Mouse (Mus musculus) hindbrain, embryonic 13.5 days (tissue): ENCODE data around the gene Ormdl2. TPM values are rescaled to one million over a fixed set of nuclear protein-coding genes. Genes with fewer than 3 reads are reported as not detected.

Experiments used
- ATAC-seq: fragments of 200-750 bp; cut with Nextera tagmentation; 2 replicates; pipeline ENCODE4 v1.8.0; 2017; ENCODE audit warnings: moderate TSS enrichment; ENCODE audit not compliant: low FRiP score
- H3K27ac ChIP-seq: fragments of 300-500 bp; sonication (generic); 2 replicates; pipeline ENCODE4 v1.5.1; 2015; ENCODE audit warnings: inconsistent platforms, mild to moderate bottlenecking, moderate library complexity
- H3K27me3 ChIP-seq: fragments of 300-500 bp; sonication (generic); 2 replicates; pipeline ENCODE4 v1.6.1; 2015; ENCODE audit warnings: mild to moderate bottlenecking, inconsistent platforms
- H3K36me3 ChIP-seq: fragments of 300-500 bp; sonication (generic); 2 replicates; pipeline ENCODE4 v1.6.1; 2015; ENCODE audit warnings: mild to moderate bottlenecking, inconsistent platforms
- H3K4me1 ChIP-seq: fragments of 300-500 bp; sonication (generic); replicated peaks from 2 replicates; pipeline ENCODE4 v1.6.1; 2015; ENCODE audit warnings: inconsistent platforms
- H3K4me2 ChIP-seq: fragments of 300-500 bp; sonication (generic); 2 replicates; pipeline ENCODE4 v1.6.1; 2015; ENCODE audit warnings: inconsistent platforms, mild to moderate bottlenecking, moderate library complexity
- H3K4me3 ChIP-seq: fragments of 300-500 bp; sonication (generic); 2 replicates; pipeline ENCODE4 v1.5.1; 2015; ENCODE audit warnings: mild to moderate bottlenecking, inconsistent platforms
- H3K9ac ChIP-seq: fragments of 300-500 bp; sonication (generic); 2 replicates; pipeline ENCODE4 v1.6.1; 2015; ENCODE audit warnings: mild to moderate bottlenecking, inconsistent platforms
- H3K9me3 ChIP-seq: fragments of 300-500 bp; sonication (generic); 2 replicates; pipeline ENCODE4 v1.6.1; 2016; ENCODE audit warnings: inconsistent platforms
- WGBS: fragments of 180-500 bp; shearing (Covaris S2); methylation state at CpG from one replicate; pipeline ENCODE4 v1.1.7; 2015; 5-methylcytosine and 5-hydroxymethylcytosine counted together
- polyA plus RNA-seq: library from polyadenylated mRNA; unstranded; fragments of >200 nt; fragmentation: Nextera tagmentation; extraction: Ambion mirVana; gene quantifications from 2 replicates; pipeline ENCODE4 v1.2.1, GENCODE M21; 2015

Ormdl2 gene
- 30.2 and 34.4 TPM in 2 replicates for polyA plus RNA-seq

DNA sequence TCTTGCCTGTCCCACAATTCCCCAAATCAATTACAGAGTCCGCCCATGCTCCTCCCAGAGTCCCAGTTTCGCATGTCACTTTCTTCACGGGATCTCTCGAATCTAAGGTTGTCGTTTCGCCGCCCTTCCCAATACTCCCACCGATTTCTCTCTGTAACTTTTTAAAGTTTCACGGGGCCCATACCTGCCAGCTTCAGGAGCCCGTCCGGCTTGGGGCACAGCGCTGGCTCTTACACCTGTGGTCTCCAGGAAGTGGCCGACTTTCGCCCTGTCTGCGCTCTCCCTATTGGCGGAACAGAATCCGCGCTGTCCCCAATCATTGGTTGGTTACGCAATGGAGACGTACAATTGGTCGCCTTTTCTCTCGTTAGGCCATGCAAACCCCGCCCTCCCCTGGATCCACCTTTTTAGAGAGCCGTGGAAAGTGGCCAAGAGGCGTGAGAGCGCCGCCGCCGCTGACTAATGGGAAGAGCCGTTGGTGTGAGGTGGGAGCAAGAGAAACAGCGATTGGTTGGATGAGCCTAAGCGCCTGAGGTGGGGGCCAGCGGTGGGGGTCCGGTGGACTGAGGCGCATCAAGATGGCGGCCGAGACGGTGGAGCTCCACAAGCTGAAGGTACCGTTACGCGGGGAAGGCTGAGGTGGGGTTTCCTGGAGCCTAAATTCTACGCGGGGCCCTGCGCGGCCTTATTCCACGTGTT lies at the start of gene Ormdl2:
Gene Ormdl2, minus strand, starts transcription at position 288 of the 699 bp plus-strand sequence.
- Histone ChIP-seq H3K27me3 (no peaks in the 10 kb centered on the region), H3K9me3 (no peaks in the 10 kb centered on the region), H3K36me3 (peaks cover 36% of the 10 kb centered on the region), H3K4me1 (peaks cover 17% of the 10 kb centered on the region), H3K4me2 (peak within 1 kb of the TSS; percentile 85), H3K9ac (peak within 1 kb of the TSS; percentile 86), H3K4me3 (peak within 1 kb of the TSS; percentile 92), H3K27ac (peak within 1 kb of the TSS; percentile 77)
- WGBS: under 1% methylated on average over 46 of the region's 46 CpGs
- ATAC-seq: peak; percentile 100

DNA sequence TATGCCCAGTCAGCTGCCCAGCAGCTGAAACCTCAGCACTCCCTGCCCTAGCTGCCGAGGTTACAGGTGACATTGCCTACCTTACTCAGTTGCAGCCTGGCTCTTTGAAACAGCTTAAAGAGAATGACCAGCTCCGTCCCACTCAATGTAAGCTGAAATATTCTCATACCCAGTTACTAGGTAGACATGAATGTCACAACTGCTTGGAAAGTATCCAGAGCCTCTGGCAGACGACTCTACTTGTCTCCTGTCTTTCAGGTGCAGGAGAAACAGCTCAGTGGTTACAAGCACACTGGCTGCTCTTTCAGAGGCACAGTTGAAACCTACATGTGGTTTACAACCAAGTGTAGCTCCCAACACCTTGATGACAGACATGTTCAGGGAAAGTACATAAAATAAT lies 48.9 kb upstream of the Ormdl2 start:
- Histone ChIP-seq H3K9me3 (no peaks in the 10 kb centered on the region), H3K4me3 (no peak overlapping the region), H3K27me3 (no peaks in the 10 kb centered on the region), H3K4me1 (no peaks in the 10 kb centered on the region), H3K36me3 (peaks cover 44% of the 10 kb centered on the region), H3K9ac (no peak overlapping the region), H3K4me2 (no peak overlapping the region), H3K27ac (no peak overlapping the region)
- 88% methylated on average over 3 of the region's 3 CpGs for WGBS
- no peak for ATAC-seq

DNA sequence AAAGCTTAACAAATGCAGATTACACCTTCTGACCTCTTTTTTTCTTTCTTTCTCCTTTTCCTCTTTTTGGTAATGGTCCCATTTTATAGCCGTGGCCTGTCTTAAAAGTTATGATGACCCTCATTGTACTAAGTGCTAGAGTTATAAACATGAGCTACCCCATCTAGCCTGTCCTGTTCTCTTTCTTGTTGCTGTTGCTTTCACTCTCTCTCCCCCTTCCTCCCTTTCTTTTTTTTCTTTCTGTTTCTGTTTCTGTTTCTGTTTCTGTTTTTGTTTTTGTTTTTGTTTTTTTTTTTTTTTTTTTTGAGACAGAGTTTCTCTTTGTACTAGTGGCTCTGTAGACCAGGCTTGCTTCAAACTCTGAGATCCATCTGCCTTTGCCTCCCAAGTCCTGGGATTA lies 45.1 kb upstream of the Ormdl2 start:
- no peak for ATAC-seq
- WGBS: 91% methylated on average over 1 of the region's 1 CpGs
- no peaks in the 10 kb centered on the region for H3K4me1 ChIP-seq

DNA sequence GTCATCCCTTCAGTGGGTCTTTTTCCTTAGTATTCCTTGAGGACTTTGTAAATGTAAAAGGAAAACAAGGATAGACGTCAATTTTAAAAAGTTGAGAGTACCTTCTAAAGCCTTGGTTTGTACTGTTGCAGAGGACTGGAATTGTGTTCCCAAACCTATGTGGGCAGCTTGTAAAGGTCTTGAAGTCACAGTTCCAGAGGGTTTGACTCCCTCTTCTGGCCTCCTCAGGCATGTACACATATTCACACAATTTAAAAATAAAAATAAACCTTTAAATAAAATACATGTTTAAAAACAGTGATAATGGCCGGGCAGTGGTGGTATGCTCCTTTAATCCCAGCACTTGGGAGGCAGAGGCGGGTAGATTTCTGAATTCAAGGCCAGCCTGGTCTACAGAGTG lies 44.6 kb upstream of the Ormdl2 start:
- no peaks in the 10 kb centered on the region for H3K27me3 ChIP-seq
- ATAC-seq: no peak
- 88% methylated on average over 3 of the region's 3 CpGs for WGBS
- H3K9ac ChIP-seq: no peak overlapping the region
- H3K4me3 ChIP-seq: no peak overlapping the region
- no peak overlapping the region for H3K4me2 ChIP-seq
- H3K4me1 ChIP-seq: no peaks in the 10 kb centered on the region
- H3K36me3 ChIP-seq: peaks cover 19% of the 10 kb centered on the region
- no peak overlapping the region for H3K27ac ChIP-seq
- no peaks in the 10 kb centered on the region for H3K9me3 ChIP-seq

More for the DNA sequence above, 45.1 kb upstream of the Ormdl2 start:
- Histone ChIP-seq H3K27ac (no peak overlapping the region), H3K9me3 (no peaks in the 10 kb centered on the region), H3K4me3 (no peak overlapping the region), H3K9ac (no peak overlapping the region), H3K36me3 (peaks cover 23% of the 10 kb centered on the region), H3K4me2 (no peak overlapping the region), H3K27me3 (no peaks in the 10 kb centered on the region)

DNA sequence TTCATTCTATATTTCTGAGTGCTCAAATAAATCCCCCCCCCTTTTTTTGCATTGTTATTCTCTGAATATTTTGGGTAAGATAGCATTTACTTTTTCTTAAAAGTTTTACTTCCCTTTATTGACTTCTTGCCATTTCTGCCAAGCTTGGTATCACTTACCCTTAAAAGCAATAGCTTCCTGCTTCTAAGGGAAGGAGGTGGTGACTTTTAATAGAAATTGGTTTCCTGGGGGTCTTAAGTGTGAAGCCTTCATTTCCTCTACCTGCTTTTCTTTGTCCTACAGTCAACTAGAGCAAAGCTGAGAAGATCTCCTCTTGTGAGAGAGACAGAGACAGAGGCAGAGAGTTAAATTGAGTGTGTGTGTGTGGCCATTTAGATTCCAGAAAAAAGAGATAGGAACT lies 39.7 kb upstream of the Ormdl2 start:
- no peak overlapping the region for H3K4me3 ChIP-seq
- H3K27me3 ChIP-seq: no peaks in the 10 kb centered on the region
- no peaks in the 10 kb centered on the region for H3K9me3 ChIP-seq
- no peak overlapping the region for H3K27ac ChIP-seq
- H3K4me1 ChIP-seq: no peaks in the 10 kb centered on the region
- H3K9ac ChIP-seq: no peak overlapping the region
- ATAC-seq: no peak
- H3K4me2 ChIP-seq: no peak overlapping the region
- H3K36me3 ChIP-seq: peaks cover 34% of the 10 kb centered on the region

DNA sequence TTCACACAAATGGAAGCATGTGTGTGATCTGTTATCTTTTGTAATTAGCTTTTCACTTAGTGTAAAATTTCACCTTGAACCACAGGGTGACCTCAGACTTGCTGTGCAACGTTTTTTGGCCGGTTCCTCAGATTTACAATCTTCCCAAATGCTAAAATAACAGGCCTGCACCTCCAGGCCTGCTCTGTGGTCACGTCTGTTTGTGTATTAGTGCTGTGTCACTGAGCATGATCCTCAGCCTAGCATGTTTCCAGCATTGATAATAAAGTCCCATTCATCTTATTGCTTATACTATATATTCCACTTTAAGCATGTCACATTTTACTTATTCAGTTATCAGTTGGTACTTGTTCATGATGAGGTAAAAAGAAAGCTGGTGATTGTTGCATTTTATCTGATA lies 28.9 kb upstream of the Ormdl2 start:
- no peaks in the 10 kb centered on the region for H3K9me3 ChIP-seq
- no peak for ATAC-seq
- no peak overlapping the region for H3K27ac ChIP-seq
- no peaks in the 10 kb centered on the region for H3K27me3 ChIP-seq
- H3K4me3 ChIP-seq: no peak overlapping the region
- no peak overlapping the region for H3K9ac ChIP-seq
- peaks cover 48% of the 10 kb centered on the region for H3K36me3 ChIP-seq
- no peaks in the 10 kb centered on the region for H3K4me1 ChIP-seq
- H3K4me2 ChIP-seq: no peak overlapping the region
- 72% methylated on average over 3 of the region's 3 CpGs for WGBS

DNA sequence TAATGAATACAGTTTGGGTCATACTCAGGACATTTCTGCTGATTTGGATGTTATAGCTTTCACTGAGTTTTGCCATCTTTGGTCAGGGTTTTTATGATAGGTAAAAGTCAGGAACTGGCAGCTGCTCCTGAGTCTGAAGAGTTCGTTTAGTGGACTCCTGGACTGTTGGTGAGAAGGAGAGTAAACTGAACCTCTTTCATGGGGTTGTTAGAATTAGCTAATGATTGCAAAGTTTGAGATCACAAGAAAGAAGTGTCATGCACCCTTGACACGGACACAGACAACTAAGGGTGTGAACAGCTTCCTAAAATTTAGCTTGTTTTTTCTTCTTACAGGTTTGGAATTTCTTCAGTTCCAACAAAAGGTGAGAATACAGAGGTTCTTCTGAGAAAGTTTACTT lies 27.0 kb upstream of the Ormdl2 start:
- no peaks in the 10 kb centered on the region for H3K27me3 ChIP-seq
- H3K27ac ChIP-seq: no peak overlapping the region
- no peak overlapping the region for H3K4me3 ChIP-seq
- ATAC-seq: no peak
- no peak overlapping the region for H3K9ac ChIP-seq
- no peak overlapping the region for H3K4me2 ChIP-seq
- no peaks in the 10 kb centered on the region for H3K4me1 ChIP-seq
- WGBS: 82% methylated on average over 2 of the region's 2 CpGs
- H3K9me3 ChIP-seq: no peaks in the 10 kb centered on the region
- H3K36me3 ChIP-seq: peaks cover 51% of the 10 kb centered on the region

DNA sequence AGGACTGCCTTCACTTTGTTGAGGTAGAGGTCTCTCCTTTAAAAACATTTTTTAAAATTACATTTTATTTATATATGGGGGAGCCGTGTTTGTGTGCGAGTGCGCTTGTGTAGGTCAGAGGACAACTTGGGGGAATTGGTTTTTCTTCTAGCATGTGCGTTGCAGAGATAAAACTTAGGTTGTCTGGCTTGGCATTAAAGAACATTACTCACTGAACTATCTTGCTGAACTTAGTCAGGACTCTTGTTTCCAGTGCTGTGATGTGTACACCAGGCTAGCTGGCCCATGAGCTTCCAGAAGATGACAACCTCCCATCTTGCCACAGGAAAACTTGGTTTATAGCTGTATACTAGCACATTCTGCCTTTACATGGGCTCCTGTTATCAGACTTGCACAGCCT lies 25.2 kb upstream of the Ormdl2 start:
- Histone ChIP-seq H3K4me3 (no peak overlapping the region), H3K27ac (no peak overlapping the region), H3K9ac (no peak overlapping the region), H3K36me3 (peaks cover 61% of the 10 kb centered on the region), H3K27me3 (no peaks in the 10 kb centered on the region), H3K9me3 (no peaks in the 10 kb centered on the region), H3K4me2 (no peak overlapping the region), H3K4me1 (no peaks in the 10 kb centered on the region)
- ATAC-seq: no peak
- WGBS: 97% methylated on average over 4 of the region's 4 CpGs

DNA sequence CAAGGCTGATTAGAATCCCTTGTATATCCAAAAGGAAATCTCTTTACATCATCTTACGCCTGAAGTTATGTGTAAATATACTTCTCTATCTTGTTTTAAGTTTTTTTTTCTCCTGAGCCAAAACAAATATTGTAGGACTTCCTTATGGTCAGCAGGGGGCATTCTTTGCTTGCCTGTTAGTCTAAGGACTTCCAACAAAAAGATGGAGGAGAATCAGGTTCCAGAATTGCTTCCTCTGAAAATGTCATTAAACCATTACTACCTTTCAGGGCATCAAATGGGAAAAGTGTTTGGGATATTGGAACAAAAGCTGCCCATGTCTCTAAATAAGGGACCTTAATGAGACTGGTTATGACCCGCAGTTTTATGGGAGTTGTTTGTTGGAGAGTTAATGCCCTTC lies 24.1 kb upstream of the Ormdl2 start:
- 71% methylated on average over 2 of the region's 2 CpGs for WGBS

DNA sequence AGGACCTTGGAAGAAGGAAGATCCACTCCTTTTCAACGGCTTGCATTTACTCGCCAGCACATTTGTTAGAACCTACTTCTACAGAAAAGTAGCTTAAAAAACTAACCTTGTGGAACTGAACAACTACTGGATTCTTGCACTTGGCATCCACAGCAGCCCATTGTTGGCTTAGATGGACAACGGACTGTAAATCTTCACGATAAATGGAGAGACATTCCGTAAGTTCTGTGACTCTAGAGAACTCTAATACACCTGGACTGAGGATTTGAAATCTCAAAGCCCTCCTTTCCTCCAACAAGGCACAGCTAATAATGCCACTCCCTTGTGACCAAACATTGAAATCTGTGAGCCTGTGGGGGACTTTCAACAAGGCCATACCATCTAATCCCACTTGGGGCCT lies 21.8 kb upstream of the Ormdl2 start:
- no peaks in the 10 kb centered on the region for H3K9me3 ChIP-seq
- no peaks in the 10 kb centered on the region for H3K4me1 ChIP-seq
- no peaks in the 10 kb centered on the region for H3K27me3 ChIP-seq
- H3K27ac ChIP-seq: no peak overlapping the region
- WGBS: 97% methylated on average over 5 of the region's 5 CpGs
- H3K4me2 ChIP-seq: no peak overlapping the region
- no peak overlapping the region for H3K9ac ChIP-seq
- H3K36me3 ChIP-seq: peaks cover 67% of the 10 kb centered on the region
- no peak for ATAC-seq
- H3K4me3 ChIP-seq: no peak overlapping the region

More for the DNA sequence above, 24.1 kb upstream of the Ormdl2 start:
- Histone ChIP-seq H3K9me3 (no peaks in the 10 kb centered on the region), H3K4me1 (no peaks in the 10 kb centered on the region), H3K36me3 (peaks cover 68% of the 10 kb centered on the region), H3K27me3 (no peaks in the 10 kb centered on the region), H3K27ac (no peak overlapping the region), H3K9ac (no peak overlapping the region), H3K4me2 (no peak overlapping the region), H3K4me3 (no peak overlapping the region)
- ATAC-seq: no peak

DNA sequence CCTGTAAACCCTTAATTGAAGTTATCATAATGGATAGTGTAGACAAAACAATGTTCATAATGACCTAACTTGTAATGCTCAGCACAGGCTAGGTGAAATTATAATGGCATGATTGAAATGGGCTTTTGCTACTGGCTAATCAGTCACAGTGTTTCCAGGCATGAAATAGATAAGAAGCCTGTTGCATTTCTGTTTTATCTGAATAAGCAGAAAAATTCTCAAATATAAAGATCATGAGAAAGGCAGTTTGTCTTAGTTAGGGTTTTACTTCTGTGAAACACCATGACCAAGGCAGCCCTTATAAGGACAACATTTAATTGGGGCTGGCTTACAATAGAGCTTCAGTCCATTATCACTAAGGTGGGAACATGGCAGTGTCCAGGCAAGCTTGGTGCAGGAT lies 19.2 kb upstream of the Ormdl2 start:
- no peaks in the 10 kb centered on the region for H3K4me1 ChIP-seq
- no peak for ATAC-seq
- H3K27me3 ChIP-seq: no peaks in the 10 kb centered on the region
- H3K4me3 ChIP-seq: no peak overlapping the region
- H3K9ac ChIP-seq: no peak overlapping the region
- no peaks in the 10 kb centered on the region for H3K9me3 ChIP-seq
- H3K27ac ChIP-seq: no peak overlapping the region
- H3K36me3 ChIP-seq: peaks cover 70% of the 10 kb centered on the region
- H3K4me2 ChIP-seq: no peak overlapping the region

DNA sequence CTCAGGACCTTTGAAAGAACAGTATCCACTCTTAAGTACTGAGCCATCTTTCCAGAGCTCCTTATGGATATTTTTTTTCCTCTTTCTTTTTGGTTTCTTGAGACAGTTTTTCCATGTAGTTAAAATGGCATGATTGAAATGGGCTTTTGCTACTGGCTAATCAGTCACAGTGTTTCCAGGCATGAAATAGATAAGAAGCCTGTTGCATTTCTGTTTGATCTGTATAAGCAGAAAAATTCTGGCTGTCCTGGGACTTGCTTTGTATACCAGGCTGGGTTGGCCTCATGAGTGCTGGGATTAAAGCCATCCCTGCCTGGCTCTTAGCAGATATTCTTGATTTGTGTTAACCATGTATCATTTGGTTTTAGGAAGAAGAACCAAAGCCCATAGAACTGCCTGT lies 18.0 kb upstream of the Ormdl2 start:
- Histone ChIP-seq H3K36me3 (peaks cover 72% of the 10 kb centered on the region), H3K9me3 (no peaks in the 10 kb centered on the region), H3K4me1 (no peaks in the 10 kb centered on the region), H3K27ac (no peak overlapping the region), H3K4me3 (no peak overlapping the region), H3K9ac (no peak overlapping the region), H3K27me3 (no peaks in the 10 kb centered on the region), H3K4me2 (no peak overlapping the region)
- no peak for ATAC-seq

DNA sequence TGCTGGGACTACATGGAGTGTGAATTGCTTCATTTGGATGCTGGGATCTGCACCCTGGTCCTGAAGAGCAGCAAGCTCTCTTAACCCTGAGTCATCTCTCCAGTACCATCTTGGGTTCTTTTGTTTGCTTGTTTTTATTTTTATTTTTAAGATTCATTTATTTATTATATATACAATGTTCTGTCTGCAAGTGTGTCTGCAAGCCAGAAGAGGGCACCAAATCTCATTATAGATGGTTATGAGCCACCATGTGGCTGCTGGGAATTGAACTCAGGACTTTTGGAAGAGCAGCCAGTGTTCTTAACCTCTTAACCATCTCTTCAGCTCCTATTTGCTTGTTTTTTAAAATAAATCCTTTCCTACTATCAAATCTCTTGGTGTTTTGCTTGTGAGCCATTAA lies 16.0 kb upstream of the Ormdl2 start:
- H3K9ac ChIP-seq: no peak overlapping the region
- H3K4me3 ChIP-seq: no peak overlapping the region
- H3K9me3 ChIP-seq: no peaks in the 10 kb centered on the region
- peaks cover 71% of the 10 kb centered on the region for H3K36me3 ChIP-seq
- H3K27me3 ChIP-seq: no peaks in the 10 kb centered on the region
- H3K27ac ChIP-seq: no peak overlapping the region
- no peak for ATAC-seq
- no peaks in the 10 kb centered on the region for H3K4me1 ChIP-seq
- no peak overlapping the region for H3K4me2 ChIP-seq
